Mouse (Mus musculus) urinary bladder, postnatal 14 days (tissue): Measurements from ENCODE around the gene Mmrn2.
"Not testable (repeated sequence)": the region's sequence is repeated elsewhere in the genome, so short reads cannot be mapped to it uniquely, and the experiment has no call there.

Experiments used
- DNase-seq: peaks from one replicate; pipeline ENCODE4 v3.0.0; 2021; ENCODE audit warnings: low spot score

Mmrn2 gene

GRCm38 (mm10) chr14:34362135-34362534 lies 13.1 kb upstream of the Mmrn2 start:
- no peak for DNase-seq

- peak; percentile 82 for DNase-seq
These were observed 12.4 kb upstream of the Mmrn2 start for GRCm38 (mm10) chr14:34362726-34363445.

GRCm38 (mm10) chr14:34363490-34364253 lies 11.6 kb upstream of the Mmrn2 start:
- peak; percentile 90 for DNase-seq

- DNase-seq: not testable (repeated sequence)
These were observed 10.8 kb upstream of the Mmrn2 start for GRCm38 (mm10) chr14:34364254-34365146.

GRCm38 (mm10) chr14:34365147-34365507 lies 10.1 kb upstream of the Mmrn2 start:
- DNase-seq: no peak

- DNase-seq: no peak
These were observed 5.1 kb upstream of the Mmrn2 start for GRCm38 (mm10) chr14:34370203-34370602.

GRCm38 (mm10) chr14:34370921-34371320 lies 4.3 kb upstream of the Mmrn2 start:
- no peak for DNase-seq

- DNase-seq: no peak
These were observed 3.5 kb upstream of the Mmrn2 start for GRCm38 (mm10) chr14:34371763-34372162.

GRCm38 (mm10) chr14:34372646-34373045 lies 2.6 kb upstream of the Mmrn2 start:
- peak; percentile 67 for DNase-seq

- DNase-seq: no peak
These were observed 1.7 kb upstream of the Mmrn2 start for GRCm38 (mm10) chr14:34373581-34373980.

GRCm38 (mm10) chr14:34374577-34374976 lies 688 bp upstream of the Mmrn2 start, which contains the start of gene Sncg:
TSS of gene Sncg (minus strand) at chr14:34374789.
- no peak for DNase-seq

GRCm38 (mm10) chr14:34375941-34376340 lies 676 bp downstream of the Mmrn2 start:
- DNase-seq: no peak

- DNase-seq: no peak
These were observed 1.9 kb downstream of the Mmrn2 start for GRCm38 (mm10) chr14:34377121-34377520.

- DNase-seq: peak; percentile 72
These were observed 3.5 kb downstream of the Mmrn2 start for GRCm38 (mm10) chr14:34378560-34379331.

GRCm38 (mm10) chr14:34382921-34383704 lies 7.8 kb downstream of the Mmrn2 start:
- no peak for DNase-seq

- DNase-seq: no peak
These were observed 18.0 kb downstream of the Mmrn2 start for GRCm38 (mm10) chr14:34393295-34393694.

GRCm38 (mm10) chr14:34397871-34398270 lies 22.6 kb downstream of the Mmrn2 start:
- no peak for DNase-seq

- no peak for DNase-seq
These were observed 23.6 kb downstream of the Mmrn2 start for GRCm38 (mm10) chr14:34398901-34399300.

- DNase-seq: no peak
These were observed 24.0 kb downstream of the Mmrn2 start for GRCm38 (mm10) chr14:34399301-34399700.

GRCm38 (mm10) chr14:34400021-34400420 lies 24.8 kb downstream of the Mmrn2 start:
- no peak for DNase-seq

GRCm38 (mm10) chr14:34401135-34401534 lies 25.9 kb downstream of the Mmrn2 start:
- peak; percentile 85 for DNase-seq
